Mouse (Mus musculus) granulocyte monocyte progenitor cell, adult 5-6 weeks (primary cell): ENCODE data around the gene 2810408A11Rik. TPM values are rescaled to one million over a fixed set of nuclear protein-coding genes. Genes with fewer than 3 reads are reported as not detected.

Experiments used
- ATAC-seq: replicated peaks from 2 replicates; pipeline ENCODE4 v1.8.0; 2016; ENCODE audit warnings: mild to moderate bottlenecking, moderate TSS enrichment, inconsistent platforms; ENCODE audit not compliant: poor library complexity, severe bottlenecking
- total RNA-seq, 2 experiments: library from RNA; stranded (forward) in 1 of 2; stranded (reverse) in 1 of 2; fragments of 200-712, 200-1000 nt in 1 of 2; fragments of >200 nt in 1 of 2; fragmentation: Nextera tagmentation in 1 of 2; gene quantifications; 2 replicates each; pipeline ENCODE4 v1.2.3; 2014 to 2017

The 2810408A11Rik gene
- total RNA-seq, 2 experiments from 2014 or later, result 3.5 to 3.6 TPM

GRCm38 (mm10) chr11:69855347-69855746 lies 45.4 kb downstream of the 2810408A11Rik start:
- peak; percentile 70 for ATAC-seq

GRCm38 (mm10) chr11:69854680-69855079 lies 46.1 kb downstream of the 2810408A11Rik start:
- ATAC-seq, result no peak

GRCm38 (mm10) chr11:69853994-69854393 lies 46.8 kb downstream of the 2810408A11Rik start:
- ATAC-seq, result no peak

GRCm38 (mm10) chr11:69850754-69851153 lies 50.0 kb downstream of the 2810408A11Rik start:
- ATAC-seq, result no peak

- ATAC-seq, result no peak
These were observed 50.9 kb downstream of the 2810408A11Rik start for GRCm38 (mm10) chr11:69849884-69850283.

GRCm38 (mm10) chr11:69849128-69849527 lies 51.7 kb downstream of the 2810408A11Rik start:
- peak; percentile 34 for ATAC-seq

GRCm38 (mm10) chr11:69848021-69848420 lies 52.8 kb downstream of the 2810408A11Rik start:
- no peak for ATAC-seq

Other genes with a start within 250 kb of the 2810408A11Rik start
Only the 30 nearest of the 40 such genes appear.
- gene Polr2a, start 142.3 kb downstream of the 2810408A11Rik start, total RNA-seq (2014; fragmentation: Nextera tagmentation), result 153 and 165 TPM in 2 replicates
- gene Polr2a, start 142.3 kb downstream of the 2810408A11Rik start, total RNA-seq (2017), result 30.2 and 38.5 TPM in 2 replicates
- gene Slc35g3, start 139.0 kb downstream of the 2810408A11Rik start, total RNA-seq (2014; fragmentation: Nextera tagmentation), result not detected in 2 replicates
- gene Slc35g3, start 139.0 kb downstream of the 2810408A11Rik start, total RNA-seq (2017), result not detected in 2 replicates
- gene Zbtb4, start 135.1 kb downstream of the 2810408A11Rik start, total RNA-seq (2014; fragmentation: Nextera tagmentation), result 1.8 and 2.1 TPM in 2 replicates
- 0.26 and 0.43 TPM in 2 replicates for gene Zbtb4, start 135.1 kb downstream of the 2810408A11Rik start, total RNA-seq (2017)
- gene Chrnb1, start 105.0 kb downstream of the 2810408A11Rik start, total RNA-seq (2014; fragmentation: Nextera tagmentation), result not detected in 2 replicates
- gene Chrnb1, start 105.0 kb downstream of the 2810408A11Rik start, total RNA-seq (2017), result 0.82 TPM in 1 of 2 replicates, not detected in the other
- 1.6 and 2.9 TPM in 2 replicates for gene Fgf11, start 99.1 kb downstream of the 2810408A11Rik start, total RNA-seq (2014; fragmentation: Nextera tagmentation)
- gene Fgf11, start 99.1 kb downstream of the 2810408A11Rik start, total RNA-seq (2017), result not detected in 2 replicates
- gene Tmem102, start 95.4 kb downstream of the 2810408A11Rik start, total RNA-seq (2014; fragmentation: Nextera tagmentation), result not detected in 2 replicates
- not detected in 2 replicates for gene Tmem102, start 95.4 kb downstream of the 2810408A11Rik start, total RNA-seq (2017)
- not detected in 2 replicates for gene Gm39566, start 85.7 kb downstream of the 2810408A11Rik start, total RNA-seq (2014; fragmentation: Nextera tagmentation)
- gene Gm39566, start 85.7 kb downstream of the 2810408A11Rik start, total RNA-seq (2017), result not detected in 2 replicates
- gene Spem2, start 82.5 kb downstream of the 2810408A11Rik start, total RNA-seq (2014; fragmentation: Nextera tagmentation), result not detected in 2 replicates
- gene Spem2, start 82.5 kb downstream of the 2810408A11Rik start, total RNA-seq (2017), result not detected in 2 replicates
- not detected in 2 replicates for gene Spem1, start 78.8 kb downstream of the 2810408A11Rik start, total RNA-seq (2014; fragmentation: Nextera tagmentation)
- not detected in 2 replicates for gene Spem1, start 78.8 kb downstream of the 2810408A11Rik start, total RNA-seq (2017)
- gene Nlgn2, start 63.2 kb downstream of the 2810408A11Rik start, total RNA-seq (2014; fragmentation: Nextera tagmentation), result 13.5 and 33.1 TPM in 2 replicates
- gene Nlgn2, start 63.2 kb downstream of the 2810408A11Rik start, total RNA-seq (2017), result 4.0 and 7.4 TPM in 2 replicates
- gene Tmem256, start 62.5 kb downstream of the 2810408A11Rik start, total RNA-seq (2014; fragmentation: Nextera tagmentation), result 294 and 359 TPM in 2 replicates
- gene Tmem256, start 62.5 kb downstream of the 2810408A11Rik start, total RNA-seq (2017), result 118 and 164 TPM in 2 replicates
- gene Plscr3, start 54.6 kb downstream of the 2810408A11Rik start, total RNA-seq (2014; fragmentation: Nextera tagmentation), result 108 and 109 TPM in 2 replicates
- 24.9 and 25.2 TPM in 2 replicates for gene Plscr3, start 54.6 kb downstream of the 2810408A11Rik start, total RNA-seq (2017)
- 0.60 TPM in 1 of 2 replicates, not detected in the other for gene Tnk1, start 42.3 kb downstream of the 2810408A11Rik start, total RNA-seq (2014; fragmentation: Nextera tagmentation)
- not detected in 2 replicates for gene Tnk1, start 42.3 kb downstream of the 2810408A11Rik start, total RNA-seq (2017)
- not detected in 2 replicates for gene Tmem95, start 23.0 kb downstream of the 2810408A11Rik start, total RNA-seq (2014; fragmentation: Nextera tagmentation)
- not detected in 2 replicates for gene Tmem95, start 23.0 kb downstream of the 2810408A11Rik start, total RNA-seq (2017)
- gene Kctd11, start 19.6 kb downstream of the 2810408A11Rik start, total RNA-seq (2014; fragmentation: Nextera tagmentation), result 0.41 and 4.2 TPM in 2 replicates
- 1.1 and 2.6 TPM in 2 replicates for gene Kctd11, start 19.6 kb downstream of the 2810408A11Rik start, total RNA-seq (2017)
- gene Acap1, start 5.4 kb downstream of the 2810408A11Rik start, total RNA-seq (2014; fragmentation: Nextera tagmentation), result 52.4 and 65.1 TPM in 2 replicates
- gene Acap1, start 5.4 kb downstream of the 2810408A11Rik start, total RNA-seq (2017), result 47.0 and 50.7 TPM in 2 replicates
- 32.0 and 38.9 TPM in 2 replicates for gene Neurl4, start 85 bp upstream of the 2810408A11Rik start, total RNA-seq (2014; fragmentation: Nextera tagmentation)
- gene Neurl4, start 85 bp upstream of the 2810408A11Rik start, total RNA-seq (2017), result 20.7 and 27.5 TPM in 2 replicates
- 71.5 and 99.8 TPM in 2 replicates for gene Gps2, start 12.9 kb upstream of the 2810408A11Rik start, total RNA-seq (2014; fragmentation: Nextera tagmentation)
- gene Gps2, start 12.9 kb upstream of the 2810408A11Rik start, total RNA-seq (2017), result 47.1 and 58.2 TPM in 2 replicates
- 1,453 and 1,476 TPM in 2 replicates for gene Eif5a, start 21.0 kb upstream of the 2810408A11Rik start, total RNA-seq (2014; fragmentation: Nextera tagmentation)
- gene Eif5a, start 21.0 kb upstream of the 2810408A11Rik start, total RNA-seq (2017), result 890 and 976 TPM in 2 replicates
- not detected in 2 replicates for gene Ybx2, start 34.8 kb upstream of the 2810408A11Rik start, total RNA-seq (2014; fragmentation: Nextera tagmentation)
- gene Ybx2, start 34.8 kb upstream of the 2810408A11Rik start, total RNA-seq (2017), result 2.1 TPM in 1 of 2 replicates, not detected in the other
- gene Slc2a4, start 47.2 kb upstream of the 2810408A11Rik start, total RNA-seq (2014; fragmentation: Nextera tagmentation), result not detected in 2 replicates
- not detected in 2 replicates for gene Slc2a4, start 47.2 kb upstream of the 2810408A11Rik start, total RNA-seq (2017)
- not detected in 2 replicates for gene Cldn7, start 63.8 kb upstream of the 2810408A11Rik start, total RNA-seq (2014; fragmentation: Nextera tagmentation)
- gene Cldn7, start 63.8 kb upstream of the 2810408A11Rik start, total RNA-seq (2017), result not detected in 2 replicates
- 191 and 254 TPM in 2 replicates for gene Ctdnep1, start 80.2 kb upstream of the 2810408A11Rik start, total RNA-seq (2014; fragmentation: Nextera tagmentation)
- 19.3 and 23.8 TPM in 2 replicates for gene Ctdnep1, start 80.2 kb upstream of the 2810408A11Rik start, total RNA-seq (2017)
- 59.4 and 70.0 TPM in 2 replicates for gene Elp5, start 81.5 kb upstream of the 2810408A11Rik start, total RNA-seq (2014; fragmentation: Nextera tagmentation)
- 58.2 and 77.5 TPM in 2 replicates for gene Elp5, start 81.5 kb upstream of the 2810408A11Rik start, total RNA-seq (2017)
- 288 and 367 TPM in 2 replicates for gene Gabarap, start 90.2 kb upstream of the 2810408A11Rik start, total RNA-seq (2014; fragmentation: Nextera tagmentation)
- gene Gabarap, start 90.2 kb upstream of the 2810408A11Rik start, total RNA-seq (2017), result 239 and 250 TPM in 2 replicates
- 41.7 and 45.8 TPM in 2 replicates for gene Phf23, start 94.8 kb upstream of the 2810408A11Rik start, total RNA-seq (2014; fragmentation: Nextera tagmentation)
- gene Phf23, start 94.8 kb upstream of the 2810408A11Rik start, total RNA-seq (2017), result 30.2 and 32.3 TPM in 2 replicates
- gene Dvl2, start 99.6 kb upstream of the 2810408A11Rik start, total RNA-seq (2014; fragmentation: Nextera tagmentation), result 4.6 and 24.5 TPM in 2 replicates
- 16.1 and 18.0 TPM in 2 replicates for gene Dvl2, start 99.6 kb upstream of the 2810408A11Rik start, total RNA-seq (2017)
- gene Acadvl, start 114.4 kb upstream of the 2810408A11Rik start, total RNA-seq (2014; fragmentation: Nextera tagmentation), result 39.7 and 55.8 TPM in 2 replicates
- gene Acadvl, start 114.4 kb upstream of the 2810408A11Rik start, total RNA-seq (2017), result 40.3 and 42.1 TPM in 2 replicates
- 11.4 and 12.3 TPM in 2 replicates for gene Dlg4, start 116.0 kb upstream of the 2810408A11Rik start, total RNA-seq (2014; fragmentation: Nextera tagmentation)
- 1.3 and 3.5 TPM in 2 replicates for gene Dlg4, start 116.0 kb upstream of the 2810408A11Rik start, total RNA-seq (2017)
- gene Asgr1, start 153.1 kb upstream of the 2810408A11Rik start, total RNA-seq (2014; fragmentation: Nextera tagmentation), result not detected in 2 replicates
- not detected in 2 replicates for gene Asgr1, start 153.1 kb upstream of the 2810408A11Rik start, total RNA-seq (2017)